Mouse (Mus musculus): ENCODE results near the gene Tmem163.

Tmem163 gene

GRCm38 (mm10) chr1:127679498-127680133 lies at the start of gene Tmem163:
Tmem163 (minus strand) TSS chr1:127679548.
- peak in 1 of 2 experiments; percentile 5 for DNase-seq (ENCODE audit: low spot score in 2 of 2)

- DNase-seq (ENCODE audit: low spot score in 2 of 2), result no peak
Measured at GRCm38 (mm10) chr1:127729096-127729495, 49.7 kb upstream of the Tmem163 start, which contains the start of gene Acmsd. Acmsd (plus strand) TSS chr1:127729413.

- no peak for DNase-seq (ENCODE audit: low spot score in 2 of 2)
Measured at GRCm38 (mm10) chr1:127723596-127723995, 44.2 kb upstream of the Tmem163 start.

DNA sequence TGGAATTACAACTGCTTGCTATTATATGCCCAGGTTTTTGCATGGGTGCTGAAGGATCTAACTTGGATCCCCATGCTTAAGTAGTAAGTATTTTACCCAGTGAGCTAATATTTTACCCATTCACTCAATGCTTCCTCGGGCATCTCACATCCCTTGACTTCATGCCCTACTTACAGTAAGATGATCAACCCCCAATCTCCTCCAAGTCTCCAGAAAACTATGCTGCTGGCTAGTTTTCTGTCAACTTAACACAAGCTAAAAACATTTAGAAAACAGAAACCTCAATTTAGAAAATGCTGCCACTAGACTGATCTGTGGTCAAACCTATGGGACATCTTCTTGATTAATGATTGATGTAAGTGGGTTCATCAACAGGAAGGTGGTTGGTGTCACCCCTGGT lies 38.9 kb upstream of the Tmem163 start:
- no peak for DNase-seq (ENCODE audit: low spot score in 2 of 2)

GRCm38 (mm10) chr1:127716441-127716840 lies 37.1 kb upstream of the Tmem163 start:
- no peak for DNase-seq (ENCODE audit: low spot score in 2 of 2)

GRCm38 (mm10) chr1:127706269-127706668 lies 26.9 kb upstream of the Tmem163 start:
- DNase-seq (ENCODE audit: low spot score in 2 of 2), result no peak

GRCm38 (mm10) chr1:127702187-127702586 lies 22.8 kb upstream of the Tmem163 start:
- DNase-seq (ENCODE audit: low spot score in 2 of 2), result no peak

- DNase-seq (ENCODE audit: low spot score in 2 of 2), result no peak
Measured at GRCm38 (mm10) chr1:127696533-127696932, 17.2 kb upstream of the Tmem163 start.

DNA sequence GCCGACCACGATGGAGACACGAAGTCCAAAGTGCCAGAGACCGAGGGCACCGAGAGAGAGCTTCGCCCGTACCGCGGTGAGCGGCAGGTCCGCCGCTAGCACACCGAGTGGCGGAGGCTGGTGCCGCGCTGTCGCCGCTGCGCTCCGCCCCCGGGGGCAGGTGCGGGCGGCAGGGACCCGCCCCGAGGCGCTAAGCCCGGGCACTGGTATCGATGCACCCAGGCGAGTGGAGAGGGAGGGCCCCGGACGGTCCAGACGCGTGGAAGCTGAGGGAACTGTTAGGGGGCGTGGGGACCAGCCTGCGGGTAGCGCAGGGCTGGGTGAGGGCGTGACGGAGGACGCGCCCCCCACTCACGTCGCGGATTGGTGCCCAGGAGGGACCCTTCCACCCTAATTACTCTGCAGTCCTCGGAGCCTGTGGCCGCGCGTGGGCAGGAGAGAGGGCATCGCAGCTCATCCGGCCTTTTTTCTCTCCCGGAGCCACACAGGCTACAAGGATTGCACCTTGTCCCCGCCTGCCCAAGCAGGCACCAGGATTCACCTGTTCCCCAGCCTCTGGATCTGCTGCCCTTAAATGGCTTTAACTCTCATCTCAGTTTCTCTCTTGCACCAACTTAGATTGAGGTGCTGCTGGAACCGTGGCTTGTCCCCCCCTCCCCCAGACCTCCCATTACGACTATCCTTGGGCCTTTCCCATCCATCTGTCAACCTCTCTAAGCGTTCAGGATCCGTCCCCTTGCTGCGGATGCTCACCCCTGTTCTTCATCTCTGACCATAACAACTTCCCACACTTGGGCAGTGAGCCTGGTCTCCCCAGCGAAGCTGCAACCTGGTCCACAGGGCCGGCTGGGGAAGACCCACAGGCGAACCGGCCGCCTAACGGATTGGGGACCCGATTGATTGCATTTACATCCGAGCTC lies 1.4 kb downstream of the Tmem163 start:
- peak in 1 of 2 experiments; percentile 13 for DNase-seq (ENCODE audit: low spot score in 2 of 2)

GRCm38 (mm10) chr1:127677131-127677631 lies 2.2 kb downstream of the Tmem163 start:
- DNase-seq (ENCODE audit: low spot score in 2 of 2), result no peak

- DNase-seq (ENCODE audit: low spot score in 2 of 2), result no peak
Measured at GRCm38 (mm10) chr1:127676516-127677099, 2.7 kb downstream of the Tmem163 start.

DNA sequence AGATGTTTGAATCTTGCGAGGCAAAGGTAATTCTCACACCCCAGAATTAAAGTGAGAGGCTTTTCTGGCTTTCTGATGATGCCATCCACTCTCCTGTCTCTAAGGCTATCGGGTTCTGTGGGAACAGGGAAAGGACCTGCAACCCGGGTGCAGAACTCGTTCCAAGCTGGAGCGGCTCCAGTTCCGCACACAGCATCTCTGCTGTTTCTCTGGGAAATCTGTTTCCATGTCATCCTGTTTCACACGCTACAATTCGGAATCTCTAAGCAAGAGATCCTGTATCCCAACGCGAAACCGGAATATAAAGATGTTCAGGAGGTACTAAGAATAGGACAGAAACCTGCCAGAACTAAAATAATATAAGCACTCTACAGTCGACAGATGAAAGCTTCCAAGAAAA lies 3.2 kb downstream of the Tmem163 start:
- no peak for DNase-seq (ENCODE audit: low spot score in 2 of 2)

- no peak for DNase-seq (ENCODE audit: low spot score in 2 of 2)
Measured at GRCm38 (mm10) chr1:127675253-127675652, 4.1 kb downstream of the Tmem163 start.

DNA sequence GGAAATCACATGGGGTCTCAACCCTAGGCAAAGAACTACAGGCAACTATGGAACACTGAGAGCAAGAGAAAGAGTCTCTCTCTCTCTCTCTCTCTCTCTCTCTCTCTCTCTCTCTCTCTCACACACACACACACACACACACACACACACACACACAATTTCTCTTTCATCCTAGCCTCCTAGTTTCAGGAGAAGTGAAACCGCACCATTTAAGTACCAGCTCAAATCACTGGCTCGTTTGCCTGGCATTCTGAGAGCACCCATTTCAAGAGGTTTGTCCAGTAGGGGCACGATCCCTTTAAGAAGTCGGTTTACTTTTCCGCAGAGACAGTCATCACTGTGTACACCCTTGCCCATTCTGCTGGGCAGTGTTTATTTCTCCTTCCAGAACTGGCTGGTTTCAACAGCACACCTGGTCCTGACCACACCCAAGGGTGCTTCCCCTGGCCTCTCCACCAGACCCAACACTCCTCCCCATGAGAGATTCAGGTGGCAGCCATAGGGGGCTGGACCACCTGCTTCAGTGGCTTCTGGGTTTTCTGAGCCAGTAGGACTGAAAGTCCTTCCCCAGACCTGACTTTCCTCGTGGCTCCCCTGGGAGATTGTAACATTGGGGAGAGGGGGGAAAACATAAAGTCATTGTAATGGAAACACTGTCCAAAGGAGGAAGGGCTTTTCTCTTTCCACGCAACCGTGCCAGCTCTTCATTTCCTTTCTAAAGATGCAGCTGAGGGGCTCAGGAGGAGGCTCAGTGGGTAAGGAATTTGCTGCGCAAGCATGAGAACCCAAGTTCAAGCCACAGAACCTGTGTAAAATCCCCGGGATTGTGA lies 5.9 kb downstream of the Tmem163 start:
- DNase-seq (ENCODE audit: low spot score in 2 of 2), result no peak

- no peak for DNase-seq (ENCODE audit: low spot score in 2 of 2)
Measured at GRCm38 (mm10) chr1:127668161-127668560, 11.2 kb downstream of the Tmem163 start.

DNA sequence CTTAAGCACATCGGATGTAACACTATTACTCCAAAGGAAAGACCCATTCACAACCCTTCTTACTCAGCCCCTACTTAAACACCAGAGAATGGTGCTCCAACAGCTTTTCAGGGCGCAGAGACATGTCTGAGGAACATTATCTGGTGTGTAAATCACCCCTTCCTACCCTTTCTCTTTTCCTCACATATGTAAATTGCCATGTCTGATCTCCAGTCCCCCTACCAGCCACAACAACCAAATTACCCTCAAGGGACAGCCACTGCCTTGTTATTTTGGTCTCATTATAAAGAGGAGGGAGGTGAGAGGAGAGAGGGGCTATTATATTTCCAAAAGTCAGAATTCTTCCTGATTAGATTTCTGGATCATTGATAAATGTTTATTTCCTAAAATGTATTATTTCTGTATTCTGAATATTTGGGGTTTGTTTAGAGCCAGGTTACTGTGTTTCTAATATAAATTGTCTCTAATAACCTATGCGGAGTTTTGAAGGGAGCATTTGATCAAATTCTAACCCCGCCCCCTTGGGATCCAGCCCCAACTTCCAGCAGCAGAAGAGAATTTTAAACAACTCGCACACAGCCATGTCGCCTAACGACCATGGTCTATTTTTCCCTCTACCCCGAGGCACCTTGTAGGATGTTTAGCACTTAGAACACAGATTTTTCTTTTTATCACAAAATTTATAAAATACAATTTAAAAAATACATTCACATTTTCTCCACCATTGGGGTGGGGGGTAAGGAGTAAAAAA lies 12.1 kb downstream of the Tmem163 start:
- DNase-seq (ENCODE audit: low spot score in 2 of 2), result no peak

- DNase-seq (ENCODE audit: low spot score in 2 of 2), result no peak
Measured at GRCm38 (mm10) chr1:127666221-127666620, 13.1 kb downstream of the Tmem163 start.

- DNase-seq (ENCODE audit: low spot score in 2 of 2), result no peak
Measured at GRCm38 (mm10) chr1:127662385-127663068, 16.8 kb downstream of the Tmem163 start.

- DNase-seq (ENCODE audit: low spot score in 2 of 2), result no peak
Measured at GRCm38 (mm10) chr1:127661118-127662012, 18.0 kb downstream of the Tmem163 start.

All from urinary bladder, postnatal 36 days (tissue).